Mouse (Mus musculus) heart, adult 2 months (tissue): Measurements from ENCODE around the gene Mark1.

Source experiments
- CTCF ChIP-seq: fragments of 200-600 bp; IDR thresholded peaks from 2 replicates; pipeline ENCODE4 v1.8.1; 2022; ENCODE audit warnings: antibody characterized with exemption, mild to moderate bottlenecking, moderate library complexity
- EP300 ChIP-seq: fragments of 200-500 bp; IDR thresholded peaks from 2 replicates; pipeline ENCODE4 v1.6.1; 2011; ENCODE audit warnings: low read depth, low read length, control low read depth; ENCODE audit not compliant: insufficient read depth
- POLR2A ChIP-seq: fragments of 200-500 bp; IDR thresholded peaks from 2 replicates; pipeline ENCODE4 v1.6.1; 2011; ENCODE audit warnings: mild to moderate bottlenecking, low read depth, low read length, control low read depth; ENCODE audit not compliant: insufficient read depth

- TF ChIP-seq CTCF (no peak), POLR2A (no peak), EP300 (no peak)
Measured at GRCm38 (mm10) chr1:184951758-184952157, 47.6 kb downstream of the Mark1 start.
